Mouse (Mus musculus): ENCODE data around the gene Entr1.

DNA sequence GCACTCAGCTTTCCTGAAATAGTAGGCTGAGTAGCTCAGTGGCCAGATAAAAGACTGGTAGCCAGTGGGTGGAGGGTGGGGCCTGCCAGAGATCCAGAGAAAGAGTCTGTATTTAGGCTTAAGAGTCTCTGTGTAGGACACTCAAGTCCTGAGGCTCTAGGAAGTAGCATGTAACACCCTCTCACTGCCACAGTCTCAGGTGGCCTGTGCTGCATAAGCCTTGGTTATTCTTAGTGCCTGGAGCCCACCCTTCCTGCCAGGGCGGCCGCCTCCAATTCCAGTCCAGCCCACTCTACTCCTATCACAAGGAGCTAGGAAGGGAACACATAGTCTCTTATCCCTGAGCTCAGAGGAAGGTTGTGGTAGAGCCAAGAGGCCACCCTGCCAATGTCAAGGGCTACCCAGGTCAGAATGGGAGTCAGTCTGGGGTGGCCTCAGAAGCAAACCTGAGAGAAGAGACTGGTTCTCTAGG, 47.6 kb downstream of the Entr1 start:
- TF ChIP-seq GATA1 (IDR thresholded peaks at IDR 0.05; ENCODE audit: borderline replicate concordance, low read length) (no peak), FLI1 (IDR thresholded peaks at IDR 0.05; ENCODE audit: low read length) (no peak)
